Mouse (Mus musculus) heart, embryonic 13.5 days (tissue): ENCODE results near the gene Ace. TPM values are rescaled to one million over a fixed set of nuclear protein-coding genes. Genes with fewer than 3 reads are reported as not detected.

ENCODE experiments used
- ATAC-seq: fragments of 200-750 bp; cut with Nextera tagmentation; 2 replicates; pipeline ENCODE4 v1.8.0; 2017; ENCODE audit warnings: moderate TSS enrichment; ENCODE audit not compliant: insufficient number of reproducible peaks, low FRiP score, low TSS enrichment; ENCODE audit errors: extremely low read depth
- H3K27ac ChIP-seq: fragments of 300-500 bp; sonication (generic); replicated peaks from 2 replicates; pipeline ENCODE4 v1.5.1; 2015; ENCODE audit warnings: moderate library complexity, mild to moderate bottlenecking, inconsistent platforms
- H3K27me3 ChIP-seq: fragments of 300-500 bp; sonication (generic); replicated peaks from 2 replicates; pipeline ENCODE4 v1.6.1; 2015; ENCODE audit warnings: mild to moderate bottlenecking, inconsistent platforms
- H3K36me3 ChIP-seq: fragments of 300-500 bp; sonication (generic); 2 replicates; pipeline ENCODE4 v1.6.1; 2015; ENCODE audit warnings: mild to moderate bottlenecking, inconsistent platforms
- H3K4me1 ChIP-seq: fragments of 300-500 bp; sonication (generic); 2 replicates; pipeline ENCODE4 v1.6.1; 2015; ENCODE audit warnings: inconsistent platforms
- H3K4me2 ChIP-seq: fragments of 300-500 bp; sonication (generic); 2 replicates; pipeline ENCODE4 v1.6.1; 2015; ENCODE audit warnings: inconsistent platforms, mild to moderate bottlenecking, moderate library complexity
- H3K4me3 ChIP-seq: fragments of 300-500 bp; sonication (generic); 2 replicates; pipeline ENCODE4 v1.5.1; 2015; ENCODE audit warnings: moderate library complexity, mild to moderate bottlenecking, inconsistent platforms
- H3K9ac ChIP-seq: fragments of 300-500 bp; sonication (generic); 2 replicates; pipeline ENCODE4 v1.6.1; 2015; ENCODE audit warnings: inconsistent platforms, mild to moderate bottlenecking, moderate library complexity
- H3K9me3 ChIP-seq: fragments of 300-500 bp; sonication (generic); 2 replicates; pipeline ENCODE4 v1.6.1; 2016; ENCODE audit warnings: inconsistent platforms
- WGBS: fragments of 180-500 bp; shearing (Covaris S2); methylation state at CpG from one replicate; pipeline ENCODE4 v1.1.7; 2015; ENCODE audit warnings: mixed read lengths; 5-methylcytosine and 5-hydroxymethylcytosine counted together
- polyA plus RNA-seq: library from polyadenylated mRNA; unstranded; fragments of >200 nt; fragmentation: Nextera tagmentation; extraction: Ambion mirVana; gene quantifications from 2 replicates; pipeline ENCODE4 v1.2.1, GENCODE M21; 2015

Gene Ace
- polyA plus RNA-seq, 1 experiment from 2014 or later, result 1.1 TPM

GRCm38 (mm10) chr11:106001718-106002117, 34.0 kb downstream of the Ace start:
- no peak for ATAC-seq
- Histone ChIP-seq H3K9me3 (no peaks in the 10 kb centered on the region), H3K27ac (no peak overlapping the region), H3K4me1 (no peaks in the 10 kb centered on the region), H3K4me3 (no peak overlapping the region), H3K27me3 (peaks cover 16% of the 10 kb centered on the region), H3K9ac (no peak overlapping the region), H3K36me3 (no peaks in the 10 kb centered on the region), H3K4me2 (no peak overlapping the region)
- WGBS, result 35% methylated on average over 4 of the region's 4 CpGs

DNA sequence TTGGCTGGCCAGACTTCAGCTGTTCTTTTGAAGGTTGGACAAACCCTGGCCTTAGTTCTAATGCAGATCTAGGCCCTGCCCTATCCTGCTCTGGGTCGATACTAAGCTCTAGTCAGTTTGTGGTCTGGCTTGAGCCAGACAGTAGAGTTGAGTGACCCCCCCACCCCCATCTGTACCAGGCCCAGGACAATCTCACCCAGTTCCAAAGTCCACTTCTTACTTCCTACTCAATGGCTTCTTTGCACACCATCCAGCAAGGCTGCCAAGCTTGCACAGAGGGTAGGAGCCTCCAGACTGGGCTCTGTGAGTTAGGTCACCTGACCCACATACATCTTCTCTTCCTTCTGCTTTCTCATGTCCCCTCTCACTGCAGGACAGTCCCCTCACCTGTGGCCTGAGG, 36.8 kb downstream of the Ace start:
- Histone ChIP-seq H3K27me3 (peaks cover 32% of the 10 kb centered on the region), H3K9ac (no peak overlapping the region), H3K4me2 (no peak overlapping the region), H3K36me3 (no peaks in the 10 kb centered on the region), H3K27ac (no peak overlapping the region), H3K9me3 (no peaks in the 10 kb centered on the region), H3K4me3 (no peak overlapping the region), H3K4me1 (0 out of 2 replicates have a peak, but pooled peaks cover 3% of the 10 kb centered on the region)
- 67% methylated on average over 1 of the region's 1 CpGs for WGBS
- ATAC-seq, result no peak

GRCm38 (mm10) chr11:106005970-106006369, 38.2 kb downstream of the Ace start:
- Histone ChIP-seq H3K27ac (no peak overlapping the region), H3K27me3 (peaks cover 41% of the 10 kb centered on the region), H3K4me2 (no peak overlapping the region), H3K9ac (no peak overlapping the region), H3K4me1 (0 out of 2 replicates have a peak, but pooled peaks cover 3% of the 10 kb centered on the region), H3K4me3 (no peak overlapping the region), H3K9me3 (no peaks in the 10 kb centered on the region), H3K36me3 (no peaks in the 10 kb centered on the region)
- ATAC-seq, result no peak
- WGBS, result 50% methylated on average over 5 of the region's 5 CpGs

- Histone ChIP-seq H3K36me3 (no peaks in the 10 kb centered on the region), H3K4me1 (peaks cover 3% of the 10 kb centered on the region; the same call in 1 of the 2 replicates), H3K9me3 (no peaks in the 10 kb centered on the region), H3K4me3 (peak within 1 kb of the TSS; percentile 38), H3K27me3 (peaks cover 59% of the 10 kb centered on the region), H3K4me2 (peak within 1 kb of the TSS; percentile 67), H3K9ac (no peak within 1 kb of the TSS; the same call in 1 of the 2 replicates), H3K27ac (no peak within 1 kb of the TSS)
- WGBS, result 1% methylated on average over 22 of the region's 25 CpGs
- ATAC-seq, result no peak
Measured at GRCm38 (mm10) chr11:106007821-106008220, 40.1 kb downstream of the Ace start, which contains the start of gene Kcnh6. TSS of gene Kcnh6 (plus strand) at chr11:106008124.

DNA sequence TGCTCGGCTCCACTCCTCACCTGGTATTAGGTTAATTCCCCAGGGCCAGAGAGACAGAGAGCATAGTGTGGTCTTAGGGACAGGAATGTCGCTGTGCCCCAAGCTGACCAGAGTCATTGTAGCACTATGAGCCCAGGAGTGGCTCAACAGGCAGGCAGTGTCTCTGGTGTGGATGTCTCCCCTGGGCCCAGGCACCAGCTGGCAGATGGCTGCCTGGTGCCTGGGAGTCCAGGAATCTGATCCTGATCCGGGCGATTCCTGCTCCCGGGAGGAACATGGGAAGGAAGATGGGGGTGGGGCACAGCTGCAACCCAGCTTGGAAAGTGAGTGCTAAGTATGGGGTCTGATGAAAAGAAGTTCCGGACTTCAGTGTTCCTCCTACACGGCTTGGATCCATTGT, 45.0 kb downstream of the Ace start:
- 39% methylated on average over 7 of the region's 7 CpGs for WGBS
- H3K4me2 ChIP-seq, result no peak overlapping the region
- H3K4me1 ChIP-seq, result peaks cover 17% of the 10 kb centered on the region
- ATAC-seq, result no peak
- H3K9ac ChIP-seq, result no peak overlapping the region
- H3K9me3 ChIP-seq, result no peaks in the 10 kb centered on the region
- H3K27ac ChIP-seq, result no peak overlapping the region
- no peaks in the 10 kb centered on the region for H3K36me3 ChIP-seq
- peaks cover 67% of the 10 kb centered on the region for H3K27me3 ChIP-seq
- no peak overlapping the region for H3K4me3 ChIP-seq

GRCm38 (mm10) chr11:106013556-106014225, 45.9 kb downstream of the Ace start:
- Histone ChIP-seq H3K36me3 (no peaks in the 10 kb centered on the region), H3K4me1 (peaks cover 14% of the 10 kb centered on the region), H3K9me3 (no peaks in the 10 kb centered on the region), H3K27me3 (peaks cover 65% of the 10 kb centered on the region), H3K4me3 (no peak overlapping the region), H3K27ac (no peak overlapping the region), H3K4me2 (no peak overlapping the region), H3K9ac (no peak overlapping the region)
- WGBS, result 42% methylated on average over 11 of the region's 11 CpGs
- ATAC-seq, result no peak

DNA sequence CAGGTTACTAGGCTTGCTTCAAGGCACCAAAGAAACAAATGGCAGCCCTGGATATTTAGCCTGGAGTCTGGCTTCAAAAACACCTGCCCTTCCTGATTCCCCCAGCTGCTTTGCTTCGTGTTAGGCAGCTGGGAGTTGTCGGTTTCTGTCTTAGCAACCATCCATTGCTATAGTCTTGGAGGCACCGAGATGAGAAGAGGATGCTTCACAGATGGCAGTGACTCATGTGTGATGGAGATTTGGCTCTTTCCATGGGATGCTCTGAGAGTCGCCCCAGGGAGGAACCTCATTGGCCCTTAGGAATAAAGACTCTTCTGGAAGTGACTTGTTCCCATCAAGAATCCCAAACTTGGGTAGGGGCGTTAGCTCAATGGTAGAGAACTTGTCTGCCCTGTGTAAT, 48.7 kb downstream of the Ace start:
- Histone ChIP-seq H3K9me3 (no peaks in the 10 kb centered on the region), H3K4me1 (peaks cover 24% of the 10 kb centered on the region), H3K27me3 (peaks cover 65% of the 10 kb centered on the region), H3K27ac (no peak overlapping the region), H3K9ac (no peak overlapping the region), H3K36me3 (no peaks in the 10 kb centered on the region), H3K4me2 (no peak overlapping the region), H3K4me3 (no peak overlapping the region)
- ATAC-seq, result no peak
- 69% methylated on average over 5 of the region's 5 CpGs for WGBS

DNA sequence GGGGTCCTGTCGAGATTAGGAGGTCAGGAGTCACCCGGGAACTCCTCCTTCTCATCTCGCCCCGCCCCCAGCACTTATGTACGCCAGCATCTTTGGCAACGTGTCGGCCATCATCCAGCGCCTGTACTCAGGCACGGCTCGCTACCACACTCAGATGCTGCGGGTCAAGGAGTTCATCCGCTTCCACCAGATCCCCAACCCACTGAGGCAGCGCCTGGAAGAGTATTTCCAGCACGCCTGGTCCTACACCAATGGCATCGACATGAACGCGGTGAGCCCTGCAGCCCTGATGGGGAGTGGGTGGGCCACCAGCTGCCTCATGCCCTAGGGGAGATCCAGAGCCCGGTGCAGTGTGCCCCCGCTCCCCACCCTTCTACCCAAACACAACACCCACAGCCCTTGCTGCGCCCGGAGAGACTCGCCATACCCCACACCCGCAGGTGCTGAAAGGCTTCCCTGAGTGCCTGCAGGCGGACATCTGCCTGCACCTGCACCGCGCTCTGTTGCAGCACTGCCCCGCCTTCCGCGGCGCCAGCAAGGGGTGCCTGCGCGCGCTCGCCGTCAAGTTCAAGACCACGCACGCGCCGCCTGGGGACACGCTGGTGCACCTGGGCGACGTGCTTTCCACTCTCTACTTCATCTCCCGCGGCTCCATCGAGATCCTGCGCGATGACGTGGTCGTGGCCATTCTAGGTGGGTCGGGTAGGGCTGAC, 52.5 kb downstream of the Ace start:
- Histone ChIP-seq H3K27me3 (peaks cover 76% of the 10 kb centered on the region), H3K4me2 (peak overlapping the region; percentile 70)
- no peak for ATAC-seq

GRCm38 (mm10) chr11:106025774-106026173, 58.0 kb downstream of the Ace start:
- no peaks in the 10 kb centered on the region for H3K36me3 ChIP-seq
- H3K27ac ChIP-seq, result no peak overlapping the region

More for the DNA sequence above, 52.5 kb downstream of the Ace start:
- Histone ChIP-seq H3K9me3 (no peaks in the 10 kb centered on the region), H3K27ac (no peak overlapping the region), H3K36me3 (no peaks in the 10 kb centered on the region), H3K4me3 (peak overlapping the region; percentile 42), H3K4me1 (peaks cover 10% of the 10 kb centered on the region), H3K9ac (peak overlapping the region; percentile 47)
- 2% methylated on average over 47 of the region's 50 CpGs for WGBS

DNA sequence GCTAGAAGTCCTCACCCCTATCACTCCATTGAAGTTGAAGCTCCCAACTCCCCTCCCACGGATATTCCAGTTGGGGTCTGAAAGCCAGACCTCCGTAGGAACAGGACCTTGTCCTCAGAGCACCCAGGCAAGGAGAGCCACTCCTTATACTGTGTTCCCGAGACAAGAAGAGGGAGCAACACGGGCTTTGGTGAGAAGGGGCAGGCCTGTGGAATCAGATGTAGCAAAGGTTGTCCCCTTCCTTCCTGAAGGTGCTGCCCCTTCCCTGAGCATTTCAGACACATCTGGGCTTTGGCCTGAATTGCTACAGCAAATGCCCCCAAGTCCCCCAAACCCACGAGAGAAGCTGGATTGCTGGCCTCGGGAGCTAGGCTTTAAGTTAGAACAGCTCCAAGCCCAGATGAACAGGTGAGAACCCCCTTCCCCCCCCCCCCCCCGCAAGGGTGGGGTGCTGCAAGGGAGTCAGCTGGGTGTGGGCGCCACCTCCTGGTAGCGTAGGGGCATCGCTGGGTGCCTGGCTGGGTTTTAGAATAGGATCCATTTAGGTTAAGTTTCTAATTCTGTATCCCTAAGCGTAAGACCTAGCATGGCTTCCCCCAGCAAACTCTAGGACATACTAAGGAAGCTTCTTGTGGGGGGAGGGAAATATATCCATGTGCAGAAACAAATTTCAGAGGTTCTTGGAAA, 58.9 kb downstream of the Ace start:
- Histone ChIP-seq H3K4me1 (no peaks in the 10 kb centered on the region), H3K9me3 (no peaks in the 10 kb centered on the region), H3K4me2 (no peak overlapping the region), H3K9ac (no peak overlapping the region), H3K27ac (no peak overlapping the region), H3K36me3 (no peaks in the 10 kb centered on the region), H3K4me3 (no peak overlapping the region), H3K27me3 (peaks cover 30% of the 10 kb centered on the region)
- 22% methylated on average over 11 of the region's 11 CpGs for WGBS
- no peak for ATAC-seq

More at GRCm38 (mm10) chr11:106025774-106026173, 58.0 kb downstream of the Ace start:
- H3K9ac ChIP-seq, result no peak overlapping the region
- H3K4me1 ChIP-seq, result no peaks in the 10 kb centered on the region
- no peaks in the 10 kb centered on the region for H3K9me3 ChIP-seq
- H3K4me2 ChIP-seq, result no peak overlapping the region
- 43% methylated on average over 3 of the region's 3 CpGs for WGBS
- H3K27me3 ChIP-seq, result peaks cover 38% of the 10 kb centered on the region
- H3K4me3 ChIP-seq, result no peak overlapping the region
- ATAC-seq, result no peak

GRCm38 (mm10) chr11:106027607-106028006, 59.9 kb downstream of the Ace start:
- WGBS, result 86% methylated on average over 5 of the region's 5 CpGs
- H3K9ac ChIP-seq, result no peak overlapping the region
- ATAC-seq, result no peak

More at GRCm38 (mm10) chr11:106027607-106028006, 59.9 kb downstream of the Ace start:
- Histone ChIP-seq H3K4me1 (no peaks in the 10 kb centered on the region), H3K4me3 (no peak overlapping the region), H3K4me2 (no peak overlapping the region), H3K36me3 (no peaks in the 10 kb centered on the region), H3K27me3 (peaks cover 20% of the 10 kb centered on the region), H3K27ac (no peak overlapping the region), H3K9me3 (no peaks in the 10 kb centered on the region)
